Mouse (Mus musculus) gastrocnemius, adult 18-20 months (tissue): ENCODE data around the gene Ly6g6d. TPM values are rescaled to one million over a fixed set of nuclear protein-coding genes. Genes with fewer than 3 reads are reported as not detected.

Experiments used
- DNase-seq: peaks from one replicate; pipeline ENCODE4 v3.0.0; 2021; ENCODE audit warnings: low spot score
- total RNA-seq, 2 experiments: library from RNA; stranded (reverse); gene quantifications; 2 replicates each; pipeline ENCODE4 v1.2.3; 2021

Gene Ly6g6d
- total RNA-seq, 2 experiments from 2014 or later, result 3.0 TPM; not detected in 1

- DNase-seq, result no peak
Observed at GRCm38 (mm10) chr17:35024691-35025488, 53.0 kb downstream of the Ly6g6d start.

GRCm38 (mm10) chr17:35024261-35024660, 53.6 kb downstream of the Ly6g6d start:
- DNase-seq, result no peak

- DNase-seq, result no peak
Observed at GRCm38 (mm10) chr17:35023756-35024155, 54.1 kb downstream of the Ly6g6d start.

GRCm38 (mm10) chr17:35023221-35023620, 54.6 kb downstream of the Ly6g6d start:
- no peak for DNase-seq

- no peak for DNase-seq
Observed at GRCm38 (mm10) chr17:35022541-35023060, 55.3 kb downstream of the Ly6g6d start.

- DNase-seq, result no peak
Observed at GRCm38 (mm10) chr17:35021842-35022477, 55.9 kb downstream of the Ly6g6d start.

Other genes with a start within 250 kb of the Ly6g6d start
- 1 to 10 TPM; 6.6 to 7.6 TPM for gene Stk19, start 241.1 kb downstream of the Ly6g6d start, total RNA-seq
- 1 to 10 TPM; 8.3 to 8.8 TPM for gene Dxo, start 241.0 kb downstream of the Ly6g6d start, total RNA-seq
- gene Skiv2l, start 227.9 kb downstream of the Ly6g6d start, total RNA-seq, result 10 to 100 TPM; 20.8 to 21.3 TPM
- 10 to 100 TPM in 1 of 2 experiments, 1 to 10 TPM in 1; 9.0 to 12.0 TPM for gene Nelfe, start 227.7 kb downstream of the Ly6g6d start, total RNA-seq
- gene Cfb, start 215.5 kb downstream of the Ly6g6d start, total RNA-seq, result 1 to 10 TPM; 2.9 to 6.9 TPM
- gene Zbtb12, start 198.6 kb downstream of the Ly6g6d start, total RNA-seq, result 1 to 10 TPM; 5.9 to 6.9 TPM
- not detected for gene Gm20547, start 196.0 kb downstream of the Ly6g6d start, total RNA-seq
- gene C2, start 179.8 kb downstream of the Ly6g6d start, total RNA-seq, result 1 to 10 TPM; 1.5 to 1.6 TPM
- 10 to 100 TPM; 26.7 to 29.5 TPM for gene Ehmt2, start 179.6 kb downstream of the Ly6g6d start, total RNA-seq
- not detected for gene Slc44a4, start 163.6 kb downstream of the Ly6g6d start, total RNA-seq
- gene Neu1, start 146.8 kb downstream of the Ly6g6d start, total RNA-seq, result 10 to 100 TPM in 1 of 2 experiments, 1 to 10 TPM in 1; 9.1 to 10.2 TPM
- 10 to 100 TPM; 11.4 to 94.8 TPM for gene Hspa1b, start 118.8 kb downstream of the Ly6g6d start, total RNA-seq
- gene Gm20481, start 108.2 kb downstream of the Ly6g6d start, total RNA-seq, result not detected
- gene Hspa1a, start 105.9 kb downstream of the Ly6g6d start, total RNA-seq, result 10 to 100 TPM; 16.6 to 99.8 TPM
- 10 to 100 TPM; 31.8 to 33.6 TPM for gene Hspa1l, start 105.4 kb downstream of the Ly6g6d start, total RNA-seq
- gene Lsm2, start 96.2 kb downstream of the Ly6g6d start, total RNA-seq, result 10 to 100 TPM; 14.0 to 17.1 TPM
- gene Vars, start 77.1 kb downstream of the Ly6g6d start, total RNA-seq, result 10 to 100 TPM; 38.2 TPM
- gene Vwa7, start 61.5 kb downstream of the Ly6g6d start, total RNA-seq, result 10 to 100 TPM; 13.2 to 16.8 TPM
- not detected for gene Sapcd1, start 50.0 kb downstream of the Ly6g6d start, total RNA-seq
- under 1 TPM in 1 of 2 experiments, not detected in 1; 0.28 TPM for gene Msh5, start 31.3 kb downstream of the Ly6g6d start, total RNA-seq
- gene Clic1, start 28.1 kb downstream of the Ly6g6d start, total RNA-seq, result 10 to 100 TPM in 1 of 2 experiments, 1 to 10 TPM in 1; 7.5 to 11.6 TPM
- gene Ddah2, start 19.0 kb downstream of the Ly6g6d start, total RNA-seq, result 1 to 10 TPM; 4.5 to 8.7 TPM
- not detected for gene Ly6g6c, start 12.7 kb downstream of the Ly6g6d start, total RNA-seq
- gene Mpig6b, start 11.9 kb downstream of the Ly6g6d start, total RNA-seq, result not detected
- gene Ly6g6e, start 1.2 kb downstream of the Ly6g6d start, total RNA-seq, result not detected
- not detected for gene Ly6g6f, start 7.5 kb upstream of the Ly6g6d start, total RNA-seq
- 10 to 100 TPM; 85.3 to 87.7 TPM for gene Abhd16a, start 11.2 kb upstream of the Ly6g6d start, total RNA-seq
- not detected for gene Ly6g5c, start 30.2 kb upstream of the Ly6g6d start, total RNA-seq
- gene Ly6g5b, start 37.4 kb upstream of the Ly6g6d start, total RNA-seq, result not detected
- 1 to 10 TPM; 8.7 to 9.0 TPM for gene Gpank1, start 43.4 kb upstream of the Ly6g6d start, total RNA-seq
- gene Csnk2b, start 44.0 kb upstream of the Ly6g6d start, total RNA-seq, result 100 to 1,000 TPM; 176 to 183 TPM
- gene D17H6S53E, start 48.3 kb upstream of the Ly6g6d start, total RNA-seq, result 10 to 100 TPM; 12.6 to 16.6 TPM
- not detected for gene Apom, start 54.0 kb upstream of the Ly6g6d start, total RNA-seq
- 100 to 1,000 TPM; 233 to 265 TPM for gene Bag6, start 57.1 kb upstream of the Ly6g6d start, total RNA-seq
- 100 to 1,000 TPM; 102 to 111 TPM for gene Prrc2a, start 86.8 kb upstream of the Ly6g6d start, total RNA-seq
- gene Aif1, start 98.0 kb upstream of the Ly6g6d start, total RNA-seq, result 1 to 10 TPM in 1 of 2 experiments, under 1 TPM in 1; 0.84 to 1.1 TPM
- 1 to 10 TPM in 1 of 2 experiments, not detected in 1; 1.1 TPM for gene Lst1, start 110.4 kb upstream of the Ly6g6d start, total RNA-seq
- under 1 TPM in 1 of 2 experiments, not detected in 1; 0.38 TPM for gene Ltb, start 116.4 kb upstream of the Ly6g6d start, total RNA-seq
- not detected for gene Tnf, start 123.9 kb upstream of the Ly6g6d start, total RNA-seq
- gene Lta, start 127.3 kb upstream of the Ly6g6d start, total RNA-seq, result under 1 TPM; 0.43 to 0.48 TPM
- gene Gm16181, start 142.8 kb upstream of the Ly6g6d start, total RNA-seq, result not detected
- 1 to 10 TPM; 1.1 to 1.8 TPM for gene Atp6v1g2, start 155.6 kb upstream of the Ly6g6d start, total RNA-seq
- 1 to 10 TPM; 7.0 to 7.2 TPM for gene Nfkbil1, start 157.7 kb upstream of the Ly6g6d start, total RNA-seq
- gene Ddx39b, start 163.7 kb upstream of the Ly6g6d start, total RNA-seq, result 10 to 100 TPM; 83.5 to 83.8 TPM
- 10 to 100 TPM; 36.3 to 59.0 TPM for gene H2-D1, start 184.7 kb upstream of the Ly6g6d start, total RNA-seq
- under 1 TPM; 0.19 to 0.27 TPM for gene H2-Q1, start 242.3 kb upstream of the Ly6g6d start, total RNA-seq